Mouse (Mus musculus) gastrocnemius, adult 2 months (tissue): ENCODE measurements around the gene Atp5c1. TPM values are rescaled to one million over a fixed set of nuclear protein-coding genes. Genes with fewer than 3 reads are reported as not detected.

Source experiments
- DNase-seq: peaks from one replicate; pipeline ENCODE4 v3.0.0; 2022
- H3K27ac ChIP-seq: fragments of 200-600 bp; 2 replicates; pipeline ENCODE4 v1.8.1; 2022; ENCODE audit warnings: mild to moderate bottlenecking
- H3K4me3 ChIP-seq: fragments of 200-600 bp; 2 replicates; pipeline ENCODE4 v1.8.1; 2022; ENCODE audit warnings: mild to moderate bottlenecking, moderate library complexity
- CTCF ChIP-seq: fragments of 200-600 bp; IDR thresholded peaks from 2 replicates; pipeline ENCODE4 v1.8.1; 2022; ENCODE audit warnings: antibody characterized with exemption, mild to moderate bottlenecking, moderate library complexity
- intact Hi-C: fragments of 180-260 bp; cut with DNase I; formaldehyde crosslinking; loops from one replicate; pipeline ENCODE4 v1.15.1; 2025
- total RNA-seq, 2 experiments: library from RNA; stranded (reverse); gene quantifications; 2 replicates each; pipeline ENCODE4 v1.2.3; 2021

Atp5c1 gene
- total RNA-seq, 2 experiments from 2014 or later, result 773 to 991 TPM

- Histone ChIP-seq H3K4me3 (peak overlapping the region; percentile 54), H3K27ac (peak overlapping the region; percentile 78)
- TF ChIP-seq CTCF, result no peak
- no peak for DNase-seq
- intact Hi-C loops, result no loop called here
Measured at GRCm38 (mm10) chr2:10087256-10087850, 7.0 kb upstream of the Atp5c1 start.

- no peak overlapping the region for H3K27ac ChIP-seq
- no peak for TF ChIP-seq CTCF
- intact Hi-C loops, result no loop called here
Measured at GRCm38 (mm10) chr2:10082737-10083136, 2.4 kb upstream of the Atp5c1 start.

GRCm38 (mm10) chr2:10081453-10082080 lies 1.3 kb upstream of the Atp5c1 start:
- intact Hi-C loops, result no loop called here
- Histone ChIP-seq H3K4me3 (peak overlapping the region; percentile 96), H3K27ac (no peak overlapping the region)
- DNase-seq, result no peak
- TF ChIP-seq CTCF, result no peak

More at GRCm38 (mm10) chr2:10082737-10083136, 2.4 kb upstream of the Atp5c1 start:
- DNase-seq, result no peak
- no peak overlapping the region for H3K4me3 ChIP-seq

GRCm38 (mm10) chr2:10079745-10080309 lies 483 bp downstream of the Atp5c1 start:
- H3K4me3 ChIP-seq, result peak overlapping the region; percentile 96
- intact Hi-C loops, result no loop called here
- DNase-seq, result no peak

GRCm38 (mm10) chr2:10076675-10077074 lies 3.6 kb downstream of the Atp5c1 start:
- Histone ChIP-seq H3K27ac (peak overlapping the region; percentile 20; the same call in 1 of the 2 replicates), H3K4me3 (peak overlapping the region; percentile 96)
- TF ChIP-seq CTCF, result no peak
- intact Hi-C loops, result no loop called here
- no peak for DNase-seq

More at GRCm38 (mm10) chr2:10079745-10080309, 483 bp downstream of the Atp5c1 start:
- no peak for TF ChIP-seq CTCF
- peak overlapping the region; percentile 100 for H3K27ac ChIP-seq

GRCm38 (mm10) chr2:10074470-10074869 lies 5.8 kb downstream of the Atp5c1 start:
- Histone ChIP-seq H3K27ac (peak overlapping the region; percentile 8; the same call in 1 of the 2 replicates), H3K4me3 (peak overlapping the region; percentile 35)
- no peak for TF ChIP-seq CTCF
- intact Hi-C loops, result no loop called here
- DNase-seq, result no peak

- no peak for DNase-seq
- intact Hi-C loops, result no loop called here
- H3K4me3 ChIP-seq, result no peak overlapping the region
- no peak for TF ChIP-seq CTCF
- H3K27ac ChIP-seq, result no peak overlapping the region
Measured at GRCm38 (mm10) chr2:10071751-10072150, 8.6 kb downstream of the Atp5c1 start.

GRCm38 (mm10) chr2:10058836-10059235 lies 21.5 kb downstream of the Atp5c1 start:
- Histone ChIP-seq H3K4me3 (no peak overlapping the region), H3K27ac (no peak overlapping the region)
- no peak for TF ChIP-seq CTCF
- DNase-seq, result no peak
- intact Hi-C loops, result no loop called here

- TF ChIP-seq CTCF, result no peak
- no peak overlapping the region for H3K4me3 ChIP-seq
- intact Hi-C loops, result no loop called here
- H3K27ac ChIP-seq, result no peak overlapping the region
- no peak for DNase-seq
Measured at GRCm38 (mm10) chr2:10051996-10052395, 28.3 kb downstream of the Atp5c1 start.

- no peak for DNase-seq
- no peak for TF ChIP-seq CTCF
- intact Hi-C loops, result no loop called here
- no peak overlapping the region for H3K4me3 ChIP-seq
- no peak overlapping the region for H3K27ac ChIP-seq
Measured at GRCm38 (mm10) chr2:10050878-10051277, 29.4 kb downstream of the Atp5c1 start.

- DNase-seq, result no peak
- TF ChIP-seq CTCF, result no peak
- intact Hi-C loops, result no loop called here
- no peak overlapping the region for H3K27ac ChIP-seq
- peak overlapping the region; percentile 100 for H3K4me3 ChIP-seq
Measured at GRCm38 (mm10) chr2:10049456-10049855, 30.9 kb downstream of the Atp5c1 start.

- peak; percentile 98 for DNase-seq
- intact Hi-C loops, result no loop called here
Measured at GRCm38 (mm10) chr2:10048461-10048860, 31.8 kb downstream of the Atp5c1 start, which contains the start of gene Taf3. Taf3 (minus strand) TSS chr2:10048596.

GRCm38 (mm10) chr2:10047758-10048436 lies 32.4 kb downstream of the Atp5c1 start:
- Histone ChIP-seq H3K27ac (peak overlapping the region; percentile 92), H3K4me3 (peak overlapping the region; percentile 100)
- intact Hi-C loops, result no loop called here
- peak; percentile 51 for DNase-seq
- TF ChIP-seq CTCF, result peak; percentile 18; the same call in 1 of the 2 replicates

More at GRCm38 (mm10) chr2:10048461-10048860, 31.8 kb downstream of the Atp5c1 start, which contains the start of gene Taf3:
- no peak for TF ChIP-seq CTCF
- peak within 1 kb of the TSS; percentile 100 for H3K4me3 ChIP-seq
- peak within 1 kb of the TSS; percentile 92 for H3K27ac ChIP-seq
